Mouse (Mus musculus): Measurements from ENCODE around the gene Med12l.
"Not testable (repeated sequence)": the region's sequence is repeated elsewhere in the genome, so short reads cannot be mapped to it uniquely, and the experiment has no call there.

Gene Med12l

DNA sequence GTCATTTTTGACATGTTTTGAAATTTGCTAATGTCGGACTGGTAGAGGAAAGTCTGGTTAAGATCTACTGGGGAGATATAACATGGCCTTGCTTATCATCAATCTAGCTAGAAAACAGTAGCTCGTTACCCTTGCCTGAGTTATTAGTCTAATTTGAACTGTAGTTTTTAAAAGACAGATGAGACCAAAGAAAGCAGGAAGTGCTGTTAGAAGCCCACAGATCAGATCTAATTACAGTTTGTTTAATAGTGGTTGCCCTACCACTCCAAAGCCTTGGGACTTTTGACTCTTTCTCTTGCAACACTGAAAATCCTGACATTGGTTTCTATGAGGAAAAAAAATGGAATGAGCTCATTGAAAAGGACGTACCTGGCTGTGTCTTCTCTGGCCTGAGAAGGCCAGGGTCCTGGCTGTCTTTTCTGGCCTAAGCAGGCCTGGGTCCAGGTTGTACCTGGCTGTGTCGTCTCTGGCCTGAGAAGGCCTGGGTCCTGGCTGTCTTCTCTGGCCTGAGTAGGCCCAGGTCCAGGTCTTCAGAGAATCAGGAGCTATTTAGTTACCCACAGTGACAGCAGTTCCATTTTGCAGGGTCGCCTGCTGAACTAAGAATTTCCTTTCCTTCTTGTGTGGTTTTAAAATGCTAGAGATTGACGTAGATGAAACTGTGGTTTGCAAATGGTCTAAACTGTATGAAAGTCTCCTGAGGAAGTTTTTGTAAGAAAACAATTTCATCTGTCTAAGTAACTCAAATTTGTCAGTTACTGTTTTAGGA, 95.8 kb downstream of the Med12l start, which contains the start of gene Gpr171:
Gpr171 (minus strand) TSS at position 604 of the 769 bp plus-strand sequence.
- no peak for DNase-seq (ENCODE audit: low spot score in 2 of 2)

DNA sequence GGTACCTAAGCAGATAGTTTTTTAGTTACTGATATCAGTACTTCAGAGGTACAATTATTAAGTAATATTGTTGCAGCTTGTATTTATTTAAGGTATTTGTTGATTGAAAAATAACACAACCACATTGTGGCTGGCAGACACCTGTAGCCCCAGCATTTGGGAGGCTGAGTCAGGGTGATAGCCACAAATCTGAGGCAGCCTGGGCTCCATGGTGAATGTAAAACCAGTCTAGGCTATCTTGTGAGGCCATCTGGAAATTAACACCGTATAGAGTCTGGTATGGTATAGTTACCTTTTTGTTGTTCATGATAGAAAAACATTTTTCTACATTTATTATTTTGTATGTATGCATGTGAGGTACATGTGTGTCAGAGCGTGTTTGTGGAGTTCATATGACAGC, 96.5 kb downstream of the Med12l start:
- DNase-seq (ENCODE audit: low spot score in 2 of 2) = no peak

DNA sequence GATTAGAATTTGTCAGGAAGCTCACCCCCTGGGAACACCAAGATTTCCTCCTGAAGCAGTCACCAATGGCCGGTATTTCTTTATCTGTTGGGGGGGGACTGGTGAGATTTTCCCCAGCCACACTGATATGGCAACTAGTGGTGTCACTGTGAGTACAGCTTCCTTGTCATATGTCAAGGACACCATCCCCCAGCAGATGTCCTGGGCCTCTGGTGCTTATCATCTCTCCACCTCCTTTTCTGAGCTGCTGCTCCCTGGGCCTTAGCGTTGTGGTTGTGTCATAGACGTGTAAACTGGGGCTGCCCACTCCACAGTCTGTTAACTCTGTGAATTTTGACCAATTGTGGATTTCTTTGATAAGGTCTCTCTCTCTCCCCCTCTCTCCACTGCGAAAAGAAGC, 98.8 kb downstream of the Med12l start:
- no peak for DNase-seq (ENCODE audit: low spot score in 2 of 2)

DNA sequence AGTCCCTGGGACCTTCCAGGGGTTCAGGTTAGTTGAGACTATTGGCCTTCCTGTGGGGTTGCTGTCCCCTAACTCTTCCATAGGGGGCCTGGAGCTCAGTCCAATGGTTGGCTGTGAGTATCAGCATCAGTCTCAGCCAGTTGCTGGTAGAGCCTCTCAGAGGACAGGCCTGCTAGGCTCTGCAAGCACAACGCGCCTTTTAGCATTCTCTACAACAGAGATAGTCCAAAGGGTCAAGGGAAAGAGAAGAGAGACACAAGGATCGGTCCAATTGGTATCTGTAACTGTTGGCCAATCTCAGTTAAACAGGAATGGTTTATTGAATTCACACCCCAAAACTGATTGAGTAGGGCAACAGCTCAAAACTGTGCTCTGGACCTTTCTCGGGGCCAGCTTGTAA, 101.8 kb downstream of the Med12l start:
- DNase-seq (ENCODE audit: low spot score in 2 of 2) = no peak

DNA sequence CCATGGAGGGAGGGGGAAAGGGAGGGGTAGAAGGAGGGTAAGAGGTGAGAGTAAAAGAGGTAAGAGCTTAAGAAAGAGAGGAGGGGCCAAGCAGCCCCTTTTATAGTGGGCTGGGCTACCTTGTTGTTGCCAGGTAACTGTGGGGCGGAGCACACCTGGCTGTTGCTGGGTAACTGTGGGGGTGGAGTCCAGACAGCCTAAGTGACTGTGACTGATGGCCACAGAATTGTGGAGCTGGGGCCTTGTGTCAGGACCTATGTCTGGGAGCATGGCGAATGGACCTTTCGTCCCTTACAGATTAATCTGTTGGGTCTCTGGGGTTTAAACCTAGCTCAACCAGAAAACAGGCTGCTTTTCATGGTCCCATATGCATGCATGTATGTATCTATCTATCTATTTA, 104.2 kb downstream of the Med12l start:
- DNase-seq (ENCODE audit: low spot score in 2 of 2) = not testable (repeated sequence)

DNA sequence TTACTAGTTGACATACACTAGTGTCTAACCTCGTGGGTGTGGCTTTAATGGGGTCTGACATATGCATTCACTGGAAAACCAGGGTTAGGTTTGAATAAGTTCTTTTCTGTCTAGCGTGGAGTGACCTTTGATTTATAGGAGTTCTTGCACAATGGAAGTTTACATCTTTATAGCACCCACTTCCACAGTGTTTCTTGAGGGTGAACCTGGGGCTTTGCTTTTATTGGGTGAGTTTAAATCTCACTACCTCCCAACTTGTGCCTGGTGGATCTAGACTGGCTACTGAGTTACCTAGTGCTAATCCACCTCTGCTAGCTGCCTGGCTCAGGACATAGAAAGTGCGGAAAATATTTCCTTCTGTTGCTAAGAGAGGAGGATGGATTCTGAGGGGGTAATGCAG, 106.3 kb downstream of the Med12l start:
- DNase-seq (ENCODE audit: low spot score in 2 of 2) = no peak

DNA sequence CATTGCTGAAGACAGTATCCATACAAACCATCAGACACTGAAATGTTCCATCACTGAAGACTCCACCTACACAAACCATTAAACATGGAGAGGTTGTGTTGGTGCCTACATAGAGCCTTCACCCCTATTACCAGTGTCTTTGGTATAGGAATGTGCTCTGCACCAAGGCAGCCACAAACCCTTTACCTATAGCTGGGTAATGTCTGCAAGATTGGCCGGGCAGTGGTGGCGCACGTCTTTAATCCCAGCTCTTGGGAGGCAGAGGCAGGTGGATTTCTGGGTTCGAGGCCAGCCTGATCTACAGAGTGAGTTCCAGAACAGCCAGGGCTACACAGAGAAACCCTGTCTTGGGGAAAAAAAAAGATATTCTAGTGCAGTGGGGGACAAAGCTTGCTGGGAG, 107.7 kb downstream of the Med12l start:
- DNase-seq (ENCODE audit: low spot score in 2 of 2) = not testable (repeated sequence)

DNA sequence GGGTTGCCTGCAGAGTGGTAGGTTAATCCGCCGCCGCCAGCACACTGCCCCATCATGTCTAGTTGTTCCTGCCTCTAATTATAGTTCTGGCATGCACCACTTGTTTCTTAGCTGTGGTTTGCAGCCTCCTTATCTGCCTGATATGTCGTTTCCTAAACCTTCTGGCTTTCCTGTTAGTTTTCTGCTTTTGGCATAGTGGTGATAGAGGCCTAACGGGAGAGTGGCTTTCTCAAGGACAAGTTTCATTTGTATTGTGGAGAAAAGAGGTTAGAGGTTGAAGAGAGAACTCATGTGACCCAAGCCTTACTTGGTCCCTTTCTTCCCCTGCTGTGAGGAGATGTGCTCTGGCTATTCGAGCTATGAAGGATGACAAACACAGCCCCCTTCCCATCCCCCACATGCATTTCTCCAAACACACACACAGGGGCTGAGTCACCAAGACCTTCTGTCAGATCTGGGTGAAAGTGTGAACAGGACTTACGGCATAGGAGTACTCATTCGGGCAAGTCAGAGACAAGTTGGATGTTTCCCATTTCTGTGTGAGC, 108.4 kb downstream of the Med12l start:
- no peak for DNase-seq (ENCODE audit: low spot score in 2 of 2)

DNA sequence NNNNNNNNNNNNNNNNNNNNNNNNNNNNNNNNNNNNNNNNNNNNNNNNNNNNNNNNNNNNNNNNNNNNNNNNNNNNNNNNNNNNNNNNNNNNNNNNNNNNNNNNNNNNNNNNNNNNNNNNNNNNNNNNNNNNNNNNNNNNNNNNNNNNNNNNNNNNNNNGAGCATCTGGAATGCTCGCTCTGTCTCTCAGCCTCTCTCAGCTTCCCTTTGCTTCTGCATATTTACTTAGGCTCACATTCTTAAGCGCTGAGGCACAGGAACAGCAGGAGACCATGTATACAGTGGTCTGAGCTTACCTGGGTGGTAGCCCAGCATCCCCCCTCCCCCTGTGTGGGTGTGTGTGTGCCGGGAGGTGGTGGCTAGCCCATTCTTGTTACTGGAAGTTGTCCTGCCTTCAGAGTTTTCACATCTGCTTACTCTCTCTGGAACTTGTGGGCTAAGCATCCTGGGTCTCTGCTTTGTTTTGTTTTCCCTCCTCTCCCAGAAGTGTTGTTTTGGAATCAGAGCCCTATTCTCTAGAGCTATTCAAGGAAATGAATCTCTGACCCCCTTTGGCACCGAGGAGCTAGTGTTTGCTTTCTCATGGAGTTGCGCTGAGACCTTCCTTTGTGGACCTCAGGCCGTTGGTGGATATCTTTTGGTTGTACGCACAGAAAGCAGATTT, 115.6 kb downstream of the Med12l start:
- no peak for DNase-seq (ENCODE audit: low spot score in 2 of 2)

DNA sequence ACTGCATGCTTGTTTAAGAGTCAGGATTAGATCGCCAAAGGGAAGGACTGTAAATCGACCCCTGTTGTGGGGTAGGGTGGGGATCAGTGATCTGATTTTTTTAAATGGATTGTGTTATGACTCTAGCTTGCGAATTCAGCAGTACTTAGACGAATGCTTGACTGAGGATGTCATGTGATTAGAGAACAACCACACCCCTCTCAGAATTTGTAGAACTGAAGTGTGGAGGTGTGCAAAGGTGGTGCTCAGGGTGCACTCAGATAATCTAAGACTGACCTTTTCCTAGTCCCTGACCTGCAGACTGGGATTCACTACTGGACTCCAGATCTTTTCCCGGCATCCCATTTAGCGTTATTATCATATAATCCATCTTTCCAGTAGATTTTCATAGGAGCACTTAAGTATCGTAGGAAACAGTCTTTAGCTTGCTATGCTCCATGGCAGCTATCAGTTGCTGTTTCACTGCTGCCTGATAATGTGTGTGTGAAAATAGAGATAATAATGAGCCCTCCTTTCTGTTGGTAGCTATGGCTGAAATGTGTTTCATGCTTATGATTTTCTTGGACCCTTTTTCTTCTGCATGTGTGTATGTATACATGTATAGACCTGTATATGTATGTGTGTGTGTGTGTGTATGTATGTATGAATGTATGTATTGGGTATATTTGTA, 116.3 kb downstream of the Med12l start:
- no peak for DNase-seq (ENCODE audit: low spot score in 2 of 2)

DNA sequence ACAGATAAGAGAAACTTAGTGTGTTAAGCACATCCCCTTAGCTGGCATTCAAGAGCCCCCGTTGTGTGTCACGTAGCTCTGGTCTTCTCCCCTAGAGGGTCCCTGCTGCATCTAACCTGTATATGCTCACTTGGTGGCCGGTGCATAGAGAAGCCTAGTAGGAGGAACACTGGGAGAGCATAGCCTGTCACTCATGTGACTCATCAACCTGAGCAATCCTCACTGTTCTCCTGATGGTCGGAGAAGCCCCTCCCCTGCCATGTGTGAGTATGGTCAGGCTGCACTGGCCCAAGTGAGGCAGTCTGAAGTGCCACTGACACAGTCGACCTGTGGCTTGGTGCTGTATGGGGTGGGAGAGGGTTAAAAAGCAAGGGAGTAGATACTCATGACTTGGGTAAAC, 119.4 kb downstream of the Med12l start:
- no peak for DNase-seq (ENCODE audit: low spot score in 2 of 2)

DNA sequence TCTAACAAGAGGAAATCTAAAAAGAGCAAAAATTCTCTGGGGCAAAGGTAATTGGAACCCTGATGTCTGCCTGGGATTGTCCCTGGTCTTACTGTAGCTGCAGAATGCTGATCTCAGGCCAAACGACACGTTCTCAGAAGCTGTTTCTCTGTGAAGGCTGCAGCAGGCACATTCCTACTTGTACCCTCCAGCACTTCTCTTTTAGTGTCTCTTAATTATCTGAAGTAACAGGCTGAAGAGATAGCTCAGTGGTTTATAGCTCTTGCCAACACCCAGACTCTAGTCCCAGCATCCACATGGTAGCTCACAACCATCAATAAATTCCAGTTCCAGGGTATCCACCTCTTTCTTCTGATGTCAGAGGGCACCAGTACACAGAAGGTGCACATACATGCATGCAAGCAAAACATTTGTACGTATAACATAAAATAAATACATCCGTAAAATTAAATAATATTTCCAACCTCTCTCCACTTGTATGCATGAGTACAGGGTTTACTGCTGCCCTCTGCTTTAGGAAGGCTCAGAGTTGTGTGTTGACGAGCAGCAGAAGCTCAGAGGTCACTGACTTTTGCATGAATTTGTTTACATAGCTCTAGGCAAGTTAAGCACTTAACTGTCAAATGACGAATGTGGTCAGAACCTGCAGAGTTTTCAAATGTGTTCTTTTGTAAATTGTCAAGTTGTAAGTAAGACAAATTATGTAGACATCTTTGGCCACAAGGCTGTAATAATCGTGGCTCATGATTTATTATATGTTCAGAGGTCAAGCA, 120.3 kb downstream of the Med12l start:
- no peak for DNase-seq (ENCODE audit: low spot score in 2 of 2)

DNA sequence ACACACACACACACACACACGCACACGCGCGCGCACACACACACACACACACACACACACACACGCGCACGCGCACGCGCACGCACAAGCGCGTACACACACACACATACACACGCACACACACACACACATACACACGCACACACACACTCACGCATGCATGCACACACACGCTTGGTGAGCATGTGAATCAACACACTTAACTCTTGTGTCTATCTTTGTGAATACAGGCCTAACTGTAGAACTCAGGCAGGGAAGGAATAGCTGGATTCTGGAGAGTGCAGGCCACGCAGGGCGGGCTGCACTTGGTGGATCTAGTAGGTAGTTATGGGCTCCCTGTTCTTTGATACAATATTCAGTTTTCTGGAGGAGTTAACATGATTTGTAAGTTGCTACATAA, 123.1 kb downstream of the Med12l start:
- no peak for DNase-seq (ENCODE audit: low spot score in 2 of 2)

DNA sequence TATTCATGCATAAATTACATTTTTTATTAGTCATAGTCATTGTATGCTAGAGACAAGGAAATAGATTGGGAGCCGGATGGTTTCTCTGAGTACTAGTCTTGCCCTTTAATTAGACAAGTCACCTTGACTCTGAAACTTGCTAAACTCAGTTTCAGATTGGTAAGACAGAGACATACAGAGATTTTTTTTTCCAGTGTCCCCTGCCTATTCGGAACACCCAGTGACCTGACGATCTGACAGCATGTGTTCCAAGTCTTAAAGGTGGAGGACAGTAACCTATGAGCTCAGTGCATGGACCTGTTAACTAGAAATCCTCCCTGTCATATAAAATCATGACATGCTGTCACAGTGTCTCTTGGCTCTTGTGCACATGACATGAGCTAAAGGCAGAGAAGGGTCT, 123.9 kb downstream of the Med12l start:
- DNase-seq (ENCODE audit: low spot score in 2 of 2) = no peak

DNA sequence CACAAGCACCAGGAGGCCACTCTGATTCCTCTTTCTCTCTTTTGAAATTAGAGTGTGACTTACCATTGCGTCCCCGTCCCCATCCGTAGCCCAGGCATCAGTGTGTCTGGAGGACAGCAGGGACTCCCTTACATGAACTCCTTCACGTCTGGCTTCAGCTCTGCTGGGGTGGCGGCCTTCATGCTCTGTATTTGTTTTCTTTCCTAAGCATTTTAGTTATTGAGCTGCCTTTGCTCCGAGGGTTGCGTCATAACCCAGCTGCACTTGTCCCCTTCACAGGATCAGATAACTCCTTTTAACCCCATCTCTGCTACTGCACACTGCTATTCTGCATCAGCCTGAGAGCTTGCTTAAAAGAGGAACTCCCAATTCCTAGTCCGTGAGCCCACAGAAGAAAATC, 124.8 kb downstream of the Med12l start:
- DNase-seq (ENCODE audit: low spot score in 2 of 2) = no peak

DNA sequence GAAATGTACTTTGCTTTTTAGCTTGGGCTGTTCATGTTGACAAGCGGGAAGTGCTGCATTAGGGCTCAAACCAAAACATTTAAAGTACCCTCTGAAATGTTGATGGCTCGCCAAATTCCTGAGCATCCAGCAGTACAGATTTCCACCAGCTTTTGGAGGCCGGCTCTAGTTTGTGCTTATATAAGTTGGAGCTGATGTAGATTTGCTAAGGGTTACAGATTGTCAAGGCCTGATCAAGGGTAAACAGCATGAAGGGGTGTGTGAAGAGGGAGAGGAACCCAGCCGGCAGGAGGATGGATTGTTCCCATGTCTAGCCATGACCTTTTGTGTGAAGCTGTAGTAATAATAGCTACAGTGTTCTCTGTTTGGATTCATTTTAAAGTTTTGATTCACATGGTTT, 125.5 kb downstream of the Med12l start:
- no peak for DNase-seq (ENCODE audit: low spot score in 2 of 2)

DNA sequence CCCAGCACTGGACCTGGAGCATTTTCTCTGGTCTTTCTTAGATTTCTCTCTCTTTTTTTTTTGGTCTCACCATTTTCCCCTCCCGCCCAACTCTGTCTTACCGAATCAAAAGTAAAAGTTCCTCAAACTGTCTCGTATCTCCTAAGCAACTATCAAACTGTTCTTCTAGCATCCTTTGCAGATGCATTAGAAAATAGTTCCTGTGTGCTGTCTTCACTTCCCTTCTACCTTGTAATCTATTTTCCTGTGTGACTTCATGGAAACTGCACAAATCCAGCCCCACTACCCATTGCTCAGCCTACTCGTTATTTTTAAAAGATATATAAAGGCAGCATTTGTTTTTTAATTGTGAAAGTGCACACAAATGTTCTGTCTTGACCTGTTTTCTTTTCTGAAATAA, 126.3 kb downstream of the Med12l start:
- DNase-seq (ENCODE audit: low spot score in 2 of 2) = no peak

DNA sequence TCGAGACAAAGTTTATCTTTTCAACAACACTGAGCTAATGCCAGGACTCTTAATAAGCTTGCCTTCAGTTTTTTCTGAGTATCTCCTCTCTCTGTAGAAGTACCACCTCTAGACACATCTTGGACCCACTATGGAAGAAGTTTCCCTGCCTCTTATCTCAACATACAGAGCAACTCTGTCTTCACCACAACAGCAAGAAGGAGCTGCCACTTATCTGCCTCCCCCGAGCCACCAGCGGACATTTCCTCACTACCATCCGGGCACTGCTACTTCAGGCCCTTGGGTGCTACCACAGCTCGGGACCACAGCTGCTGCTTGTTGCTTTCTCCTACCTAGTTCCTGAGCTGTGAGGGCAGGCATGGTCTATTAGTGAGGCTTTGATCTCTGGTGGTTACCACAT, 127.6 kb downstream of the Med12l start:
- no peak for DNase-seq (ENCODE audit: low spot score in 2 of 2)

DNA sequence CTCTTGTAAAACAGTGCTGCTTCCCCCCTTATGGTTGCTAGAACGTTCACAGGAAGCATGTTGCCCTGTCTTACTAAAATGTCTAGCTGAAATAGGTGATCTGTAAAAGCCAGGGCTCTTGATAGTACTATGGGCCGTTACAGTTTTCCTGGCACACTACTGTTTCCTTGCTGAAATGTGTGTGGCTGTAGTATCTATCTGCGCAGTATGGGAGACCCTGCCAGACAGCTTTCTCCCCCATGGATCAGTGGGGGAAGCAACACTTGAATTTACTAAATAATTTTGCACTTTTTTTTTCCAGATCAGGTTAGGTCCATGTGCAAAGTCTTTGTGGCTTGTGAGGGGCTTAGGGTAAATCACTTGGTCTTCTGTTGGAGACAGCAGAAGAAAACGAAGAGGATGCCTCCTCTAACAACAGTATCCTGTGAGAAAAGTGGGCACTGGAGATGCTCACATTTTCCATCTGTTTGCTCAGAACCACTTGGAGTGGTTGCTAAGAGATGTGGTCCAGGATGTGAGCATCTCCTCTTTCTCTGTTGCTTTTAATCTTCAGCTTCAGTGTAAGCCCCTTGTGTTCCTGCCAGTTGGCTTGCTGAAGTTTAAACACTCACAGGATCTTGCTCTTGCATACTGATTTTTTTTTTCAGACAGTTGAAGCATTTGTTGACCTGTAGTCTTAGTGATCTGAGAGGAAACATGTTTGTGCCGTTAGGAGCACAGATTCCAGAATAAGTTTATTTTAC, 130.5 kb downstream of the Med12l start:
- DNase-seq (ENCODE audit: low spot score in 2 of 2) = no peak

DNA sequence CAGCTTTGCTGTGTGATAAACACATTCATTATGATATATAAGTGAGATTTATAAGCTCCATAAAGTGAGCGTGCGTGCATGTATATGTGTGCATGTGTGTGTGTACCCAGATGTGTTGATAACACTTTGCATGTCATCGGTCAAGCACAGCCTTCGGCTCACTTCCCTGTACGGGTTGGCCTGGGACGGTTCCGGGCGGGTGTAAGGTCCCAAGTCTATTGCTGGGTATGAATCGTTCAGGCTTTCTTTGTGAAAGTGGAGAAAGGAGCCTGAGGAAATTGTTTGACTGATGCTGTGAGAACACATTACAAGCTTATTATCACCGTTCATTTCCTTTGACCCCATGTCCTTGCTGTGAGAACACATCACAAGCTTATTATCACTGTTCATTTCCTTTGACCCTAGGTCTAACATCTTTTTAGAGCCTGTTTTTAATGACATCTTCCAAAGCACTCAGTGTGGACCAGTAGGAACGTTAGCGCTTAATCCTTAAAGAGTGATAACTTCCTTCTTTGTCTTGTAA, 133.4 kb downstream of the Med12l start:
- no peak for DNase-seq (ENCODE audit: low spot score in 2 of 2)

DNA sequence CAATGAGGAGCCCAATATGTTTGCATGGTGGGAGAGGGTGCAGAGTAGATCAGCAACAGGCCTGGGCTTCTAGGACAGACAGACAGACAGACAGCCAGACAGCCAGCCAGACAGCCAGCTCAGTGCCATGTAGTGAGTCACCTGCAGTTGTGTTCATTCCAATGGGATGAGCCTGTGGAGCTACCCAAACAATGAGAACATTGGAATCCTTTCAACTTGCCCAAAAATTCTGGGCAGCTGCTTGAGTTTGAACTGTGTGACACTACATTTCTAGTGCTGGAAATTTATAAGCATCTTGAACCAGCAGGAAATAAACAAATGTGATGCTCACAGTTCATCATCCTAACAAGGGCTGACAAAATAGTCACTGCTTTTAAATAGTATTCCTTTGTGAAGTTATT, 134.0 kb downstream of the Med12l start:
- no peak for DNase-seq (ENCODE audit: low spot score in 2 of 2)
